Mouse (Mus musculus) ES-Bruce4 (cell line): ENCODE data around the gene Cxcr1.

Experiments used
- CTCF ChIP-seq: IDR thresholded peaks from one replicate; pipeline ENCODE4 v1.8.1; 2011; ENCODE audit warnings: low read depth, low read length
- EP300 ChIP-seq: IDR thresholded peaks from 2 replicates; pipeline ENCODE4 v1.6.1; 2011; ENCODE audit warnings: low read depth, low read length; ENCODE audit not compliant: insufficient read depth
- POLR2A ChIP-seq: IDR thresholded peaks from one replicate; pipeline ENCODE4 v1.8.1; 2011; ENCODE audit warnings: low read length; ENCODE audit not compliant: insufficient read depth

- TF ChIP-seq CTCF (no peak), POLR2A (no peak), EP300 (no peak)
Measured at GRCm38 (mm10) chr1:74190471-74190870, 4.0 kb downstream of the Cxcr1 start.
